Mouse (Mus musculus): ENCODE results near the gene Zmynd11. TPM values are rescaled to one million over a fixed set of nuclear protein-coding genes. Genes with fewer than 3 reads are reported as not detected.

Zmynd11 gene
- polyA plus RNA-seq, 1 experiment, result 11.2 TPM

GRCm38 (mm10) chr13:9729073-9729472 lies 36.1 kb downstream of the Zmynd11 start:
- Histone ChIP-seq H3K4me1 (peaks cover 13% of the 10 kb centered on the region), H3K27me3 (replicated peaks) (no peaks in the 10 kb centered on the region), H3K9me3 (no peaks in the 10 kb centered on the region), H3K36me3 (replicated peaks; ENCODE audit: low read length) (peaks cover 79% of the 10 kb centered on the region), H3K4me3 (replicated peaks) (no peak overlapping the region)
- TF ChIP-seq GATA1 (IDR thresholded peaks at IDR 0.05; ENCODE audit: borderline replicate concordance, low read length) (no peak), FLI1 (IDR thresholded peaks at IDR 0.05; ENCODE audit: low read length) (no peak)

- Histone ChIP-seq H3K4me3 (replicated peaks) (no peak overlapping the region), H3K9me3 (no peaks in the 10 kb centered on the region), H3K4me1 (peaks cover 5% of the 10 kb centered on the region), H3K36me3 (replicated peaks; ENCODE audit: low read length) (peaks cover 57% of the 10 kb centered on the region), H3K27me3 (replicated peaks) (no peaks in the 10 kb centered on the region)
- TF ChIP-seq FLI1 (IDR thresholded peaks at IDR 0.05; ENCODE audit: low read length) (no peak), GATA1 (IDR thresholded peaks at IDR 0.05; ENCODE audit: borderline replicate concordance, low read length) (no peak)
Measured at GRCm38 (mm10) chr13:9715224-9715623, 49.9 kb downstream of the Zmynd11 start.

- Histone ChIP-seq H3K4me3 (replicated peaks) (no peak overlapping the region), H3K36me3 (replicated peaks; ENCODE audit: low read length) (peaks cover 65% of the 10 kb centered on the region)
- TF ChIP-seq GATA1 (IDR thresholded peaks at IDR 0.05; ENCODE audit: borderline replicate concordance, low read length), result no peak
- TF ChIP-seq FLI1 (IDR thresholded peaks at IDR 0.05; ENCODE audit: low read length), result no peak
Measured at GRCm38 (mm10) chr13:9713462-9714134, 51.5 kb downstream of the Zmynd11 start.

GRCm38 (mm10) chr13:9712971-9713370 lies 52.2 kb downstream of the Zmynd11 start:
- Histone ChIP-seq H3K4me1 (peaks cover 5% of the 10 kb centered on the region), H3K9me3 (no peaks in the 10 kb centered on the region), H3K27me3 (replicated peaks) (no peaks in the 10 kb centered on the region), H3K4me3 (replicated peaks) (no peak overlapping the region), H3K36me3 (replicated peaks; ENCODE audit: low read length) (peaks cover 64% of the 10 kb centered on the region)
- no peak for TF ChIP-seq FLI1 (IDR thresholded peaks at IDR 0.05; ENCODE audit: low read length)
- TF ChIP-seq GATA1 (IDR thresholded peaks at IDR 0.05; ENCODE audit: borderline replicate concordance, low read length), result no peak

More at GRCm38 (mm10) chr13:9713462-9714134, 51.5 kb downstream of the Zmynd11 start:
- Histone ChIP-seq H3K27me3 (replicated peaks) (no peaks in the 10 kb centered on the region), H3K4me1 (peaks cover 5% of the 10 kb centered on the region), H3K9me3 (no peaks in the 10 kb centered on the region)

- TF ChIP-seq FLI1 (IDR thresholded peaks at IDR 0.05; ENCODE audit: low read length), result no peak
- no peak for TF ChIP-seq GATA1 (IDR thresholded peaks at IDR 0.05; ENCODE audit: borderline replicate concordance, low read length)
- Histone ChIP-seq H3K36me3 (replicated peaks; ENCODE audit: low read length) (peaks cover 64% of the 10 kb centered on the region), H3K4me1 (peaks cover 5% of the 10 kb centered on the region), H3K9me3 (no peaks in the 10 kb centered on the region), H3K27me3 (replicated peaks) (no peaks in the 10 kb centered on the region), H3K4me3 (replicated peaks) (no peak overlapping the region)
Measured at GRCm38 (mm10) chr13:9712409-9712808, 52.7 kb downstream of the Zmynd11 start.

GRCm38 (mm10) chr13:9708433-9709240 lies 56.5 kb downstream of the Zmynd11 start:
- Histone ChIP-seq H3K27me3 (replicated peaks) (no peaks in the 10 kb centered on the region), H3K4me3 (replicated peaks) (no peak overlapping the region), H3K9me3 (no peaks in the 10 kb centered on the region), H3K36me3 (replicated peaks; ENCODE audit: low read length) (peaks cover 62% of the 10 kb centered on the region), H3K4me1 (peaks cover 3% of the 10 kb centered on the region)
- no peak for TF ChIP-seq FLI1 (IDR thresholded peaks at IDR 0.05; ENCODE audit: low read length)
- TF ChIP-seq GATA1 (IDR thresholded peaks at IDR 0.05; ENCODE audit: borderline replicate concordance, low read length), result no peak

- TF ChIP-seq FLI1 (IDR thresholded peaks at IDR 0.05; ENCODE audit: low read length) (no peak), GATA1 (IDR thresholded peaks at IDR 0.05; ENCODE audit: borderline replicate concordance, low read length) (no peak)
- H3K27me3 ChIP-seq (replicated peaks), result no peaks in the 10 kb centered on the region
- H3K4me3 ChIP-seq (replicated peaks), result no peak overlapping the region
- H3K4me1 ChIP-seq, result no peaks in the 10 kb centered on the region
- peaks cover 70% of the 10 kb centered on the region for H3K36me3 ChIP-seq (replicated peaks; ENCODE audit: low read length)
- no peaks in the 10 kb centered on the region for H3K9me3 ChIP-seq
Measured at GRCm38 (mm10) chr13:9706720-9707119, 58.4 kb downstream of the Zmynd11 start.

GRCm38 (mm10) chr13:9702615-9703235 lies 62.4 kb downstream of the Zmynd11 start:
- peaks cover 63% of the 10 kb centered on the region for H3K36me3 ChIP-seq (replicated peaks; ENCODE audit: low read length)
- no peak for TF ChIP-seq GATA1 (IDR thresholded peaks at IDR 0.05; ENCODE audit: borderline replicate concordance, low read length)
- no peak for TF ChIP-seq FLI1 (IDR thresholded peaks at IDR 0.05; ENCODE audit: low read length)
- H3K4me3 ChIP-seq (replicated peaks), result no peak overlapping the region
- H3K9me3 ChIP-seq, result no peaks in the 10 kb centered on the region
- H3K27me3 ChIP-seq (replicated peaks), result no peaks in the 10 kb centered on the region
- H3K4me1 ChIP-seq, result peaks cover 3% of the 10 kb centered on the region; the same call in 1 of the 2 replicates

- TF ChIP-seq GATA1 (IDR thresholded peaks at IDR 0.05; ENCODE audit: borderline replicate concordance, low read length), result no peak
- no peak for TF ChIP-seq FLI1 (IDR thresholded peaks at IDR 0.05; ENCODE audit: low read length)
- no peaks in the 10 kb centered on the region for H3K9me3 ChIP-seq
- H3K4me3 ChIP-seq (replicated peaks), result no peak overlapping the region
- no peaks in the 10 kb centered on the region for H3K27me3 ChIP-seq (replicated peaks)
- peaks cover 81% of the 10 kb centered on the region for H3K36me3 ChIP-seq (replicated peaks; ENCODE audit: low read length)
- peaks cover 3% of the 10 kb centered on the region; the same call in 1 of the 2 replicates for H3K4me1 ChIP-seq
Measured at GRCm38 (mm10) chr13:9697340-9697739, 67.8 kb downstream of the Zmynd11 start.

Data from megakaryocyte, embryonic 14.5 days (primary cell).